8 mouse cellular contexts compared by ENCODE assay signal in the genomic region with DNA sequence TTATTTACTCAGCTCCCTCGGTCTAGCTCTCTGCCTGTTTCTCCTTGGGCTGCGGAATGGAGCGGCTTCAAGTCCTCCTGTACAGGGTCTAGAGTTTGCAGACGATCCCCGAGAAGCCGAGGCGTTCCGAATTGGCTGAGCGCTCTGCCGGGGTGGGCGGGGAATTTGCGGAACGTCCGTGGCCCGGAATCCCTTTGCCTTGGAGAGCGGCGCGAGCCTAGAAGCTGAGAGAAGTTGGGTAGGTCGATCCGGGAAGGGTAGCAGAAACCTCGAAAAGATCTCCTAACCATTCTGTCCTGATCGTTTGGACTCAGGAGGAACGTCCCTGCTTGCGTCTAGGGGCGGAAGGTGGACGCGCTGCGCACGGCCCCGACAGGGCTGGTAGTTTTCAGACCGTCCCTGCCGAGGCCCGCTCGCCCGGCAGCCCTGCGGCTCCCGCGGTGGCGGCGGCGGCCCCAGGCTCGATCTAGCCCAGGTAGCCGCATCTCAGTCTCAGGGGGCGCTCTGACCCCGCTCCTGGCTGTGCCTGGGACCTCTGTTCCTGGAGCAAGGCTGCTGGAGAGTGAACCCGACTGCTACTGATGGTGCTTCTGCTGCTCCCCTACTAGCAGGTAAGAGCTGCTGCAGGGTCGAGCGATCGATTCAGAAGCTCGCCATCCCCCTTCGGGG. TPM values are rescaled to one million over a fixed set of nuclear protein-coding genes. Genes with fewer than 3 reads are reported as not detected.
DNase-seq lines count a peak whose midpoint lies in the region; ATAC-seq lines count a peak whose summit lies in the region.

A gene (plus strand): TSS at position 199 of the 669 bp plus-strand sequence.

- peak within 1 kb of the TSS; percentile 84 for H3K9ac ChIP-seq in heart, embryonic 14.5 days (ENCODE audit: low read length)
- H3K9ac ChIP-seq in liver, embryonic 13.5 days, result peak within 1 kb of the TSS; percentile 78
- H3K9ac ChIP-seq in stomach, embryonic 16.5 days (ENCODE audit: low read length), result peak within 1 kb of the TSS; percentile 87

- H3K27me3 ChIP-seq in heart, embryonic 14.5 days (ENCODE audit: control insufficient read depth, insufficient read depth, low read length), result no peaks in the 10 kb centered on the region
- H3K27me3 ChIP-seq in liver, embryonic 13.5 days, result 0 out of 2 replicates have a peak, but pooled peaks cover 5% of the 10 kb centered on the region
- H3K27me3 ChIP-seq in stomach, embryonic 16.5 days (ENCODE audit: control insufficient read depth, insufficient read depth, low read length), result no peaks in the 10 kb centered on the region

- 1% methylated on average over 51 of the region's 51 CpGs for WGBS in heart, embryonic 14.5 days
- WGBS in liver, embryonic 13.5 days (ENCODE audit: insufficient replicate concordance), result under 1% methylated on average over 51 of the region's 51 CpGs
- WGBS in stomach, embryonic 16.5 days, result under 1% methylated on average over 51 of the region's 51 CpGs

- H3K4me3 ChIP-seq in brown adipose tissue, adult 24 weeks (ENCODE audit: insufficient read depth, low read depth, low read length), result peak within 1 kb of the TSS; percentile 94
- H3K4me3 ChIP-seq in heart, embryonic 14.5 days (ENCODE audit: control insufficient read depth in 1 of 2, insufficient read depth in 1 of 2, low read depth in 1 of 2, low read length in 2 of 2), result peak within 1 kb of the TSS; percentile 73 to 88
- peak within 1 kb of the TSS; percentile 75 for H3K4me3 ChIP-seq in liver, embryonic 13.5 days (replicated peaks)
- H3K4me3 ChIP-seq in stomach, embryonic 16.5 days (replicated peaks; ENCODE audit: low read length), result peak within 1 kb of the TSS; percentile 94

- peak; percentile 92 for DNase-seq in CD4-positive, CD25-positive, alpha-beta regulatory T cell, adult 2 months (ENCODE audit: low read depth, low spot score)
- DNase-seq in fat pad, adult 2 months (ENCODE audit: extremely low read depth, low read depth, low spot score), result peak; percentile 45
- DNase-seq in kidney, postnatal 14 days, result peak; percentile 93
- DNase-seq in liver, embryonic 13.5 days, result peak; percentile 79
- DNase-seq in neural tube, embryonic 10.5 days (ENCODE audit: extremely low spot score, low spot score), result peak; percentile 91

- no peaks in the 10 kb centered on the region; the same call in 1 of the 2 replicates for H3K4me1 ChIP-seq in brown adipose tissue, adult 24 weeks (ENCODE audit: control insufficient read depth, insufficient read depth, insufficient read length, low read length)
- peaks cover 5 to 11% of the 10 kb centered on the region in 2 experiments; a peak in 2 of 4 replicates for H3K4me1 ChIP-seq in heart, embryonic 14.5 days (ENCODE audit: control insufficient read depth in 2 of 2, insufficient read depth in 2 of 2, low read length in 2 of 2)
- peaks cover 28% of the 10 kb centered on the region for H3K4me1 ChIP-seq in liver, embryonic 13.5 days (replicated peaks)
- peaks cover 12% of the 10 kb centered on the region for H3K4me1 ChIP-seq in stomach, embryonic 16.5 days (ENCODE audit: control insufficient read depth, insufficient read depth, low read length)

- H3K27ac ChIP-seq in brown adipose tissue, adult 24 weeks (replicated peaks; ENCODE audit: low read depth, low read length), result peak within 1 kb of the TSS; percentile 90
- H3K27ac ChIP-seq in heart, embryonic 14.5 days (replicated peaks in 1 of 2; ENCODE audit: control insufficient read depth in 1 of 2, insufficient read depth in 1 of 2, low read depth in 2 of 2, low read length in 2 of 2), result peak within 1 kb of the TSS; percentile 87 to 98
- H3K27ac ChIP-seq in liver, embryonic 13.5 days, result peak within 1 kb of the TSS; percentile 72
- H3K27ac ChIP-seq in stomach, embryonic 16.5 days (ENCODE audit: low read length), result peak within 1 kb of the TSS; percentile 96

- peak; percentile 88 for ATAC-seq in heart, embryonic 14.5 days (ENCODE audit: insufficient number of reproducible peaks, insufficient read depth, low FRiP score, low read depth)
- ATAC-seq in liver, embryonic 13.5 days (ENCODE audit: low read depth), result peak; percentile 89
- ATAC-seq in stomach, embryonic 16.5 days (ENCODE audit: insufficient read depth, low FRiP score), result peak; percentile 91

- H3K4me2 ChIP-seq in heart, embryonic 14.5 days (ENCODE audit: low read length), result peak within 1 kb of the TSS; percentile 89
- H3K4me2 ChIP-seq in liver, embryonic 13.5 days, result peak within 1 kb of the TSS; percentile 97
- peak within 1 kb of the TSS; percentile 97 for H3K4me2 ChIP-seq in stomach, embryonic 16.5 days (ENCODE audit: low read depth, low read length)

- H3K36me3 ChIP-seq in heart, embryonic 14.5 days (ENCODE audit: control insufficient read depth, insufficient read depth, low read length), result no peaks in the 10 kb centered on the region
- no peaks in the 10 kb centered on the region for H3K36me3 ChIP-seq in liver, embryonic 13.5 days
- no peaks in the 10 kb centered on the region for H3K36me3 ChIP-seq in stomach, embryonic 16.5 days (ENCODE audit: control insufficient read depth, insufficient read depth, low read length)

- H3K9me3 ChIP-seq in heart, embryonic 14.5 days (ENCODE audit: control insufficient read depth, low read length), result no peaks in the 10 kb centered on the region
- no peaks in the 10 kb centered on the region for H3K9me3 ChIP-seq in liver, embryonic 13.5 days (replicated peaks)
- H3K9me3 ChIP-seq in stomach, embryonic 16.5 days (replicated peaks; ENCODE audit: control insufficient read depth, low read length), result no peaks in the 10 kb centered on the region

RNA-seq across cellular contexts. Expression of the gene that starts here (rescaled TPM):
- 2.2 and 2.7 TPM in 2 replicates for polyA plus RNA-seq in brown adipose tissue, adult 24 weeks (2012; ENCODE audit: insufficient read depth, insufficient read length, missing spikeins)
- polyA plus RNA-seq in heart, embryonic 14.5 days (2014; fragmentation: Nextera tagmentation; extraction: Ambion mirVana), result 5.3 and 6.0 TPM in 2 replicates
- 0.62 and 0.86 TPM in 2 replicates for polyA plus RNA-seq in liver, embryonic 13.5 days (2015; fragmentation: Nextera tagmentation; extraction: Ambion mirVana)
- polyA plus RNA-seq in stomach, embryonic 16.5 days (2015; fragmentation: Nextera tagmentation; extraction: Ambion mirVana), result 5.7 TPM in 2 replicates

Comparison
In these comparisons a context has a peak if more than half of its experiments do, and no peak if none do; other contexts are left out.
1. Peak in every context shown above with its lines: DNase-seq, ATAC-seq, H3K4me3 ChIP-seq and H3K27ac ChIP-seq.
2. Peak in DNase-seq, ATAC-seq, H3K4me3 ChIP-seq, H3K27ac ChIP-seq, H3K9ac ChIP-seq and H3K4me2 ChIP-seq in liver, embryonic 13.5 days; RNA of the gene not detected or under 1 TPM.